In the genomic region with DNA sequence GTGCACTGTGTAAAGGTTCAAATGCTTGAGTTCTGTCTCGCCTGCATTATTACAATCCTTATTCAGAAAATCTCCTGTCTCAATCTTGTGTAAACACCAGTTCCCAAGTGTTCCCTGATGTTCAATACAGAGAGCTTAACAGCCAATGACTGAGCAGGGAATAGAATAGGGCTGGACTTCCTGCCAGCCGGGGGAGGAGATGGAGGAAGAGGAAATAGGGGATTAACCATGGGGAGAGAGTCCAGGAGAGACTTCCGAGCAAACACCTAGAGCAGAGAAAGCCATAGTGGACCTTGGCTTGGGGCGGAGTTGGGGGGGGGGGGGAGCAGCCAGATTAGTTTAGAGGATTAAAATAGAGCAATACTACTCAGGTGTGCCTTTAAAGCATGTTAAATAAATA, we compare ENCODE assay signal across 10 mouse cellular contexts. TPM values are rescaled to one million over a fixed set of nuclear protein-coding genes. Genes with fewer than 3 reads are reported as not detected.
A peak's percentile ranks its signal among the peaks of the same experiment; 100 is the strongest.
DNase-seq lines count a peak whose midpoint lies in the region; ATAC-seq lines count a peak whose summit lies in the region.
"Had no signal": no experiment of that assay in that cellular context is flagged by ENCODE, and none has a peak within 500 bp of the region (broad histone marks: within the 10 kb centered on the region; RNA-seq: fewer than 3 reads in every experiment).

No protein-coding gene starts in this region.

- WGBS in neural tube, embryonic 11.5 days = 78% methylated on average over 4 of the region's 4 CpGs
- 66% methylated on average over 4 of the region's 4 CpGs for WGBS in neural tube, embryonic 15.5 days
- 67% methylated on average over 4 of the region's 4 CpGs for WGBS in liver, embryonic 13.5 days (ENCODE audit: insufficient replicate concordance)

- no peak overlapping the region for H3K9ac ChIP-seq in neural tube, embryonic 11.5 days (ENCODE audit: low read length)
- no peak overlapping the region for H3K9ac ChIP-seq in neural tube, embryonic 15.5 days (replicated peaks)
- H3K9ac ChIP-seq in liver, embryonic 13.5 days = no peak overlapping the region
- H3K9ac ChIP-seq: limb, embryonic 15.5 days had no signal

- no peaks in the 10 kb centered on the region for H3K36me3 ChIP-seq in neural tube, embryonic 11.5 days (ENCODE audit: control insufficient read depth, insufficient read depth, low read length)
- no peaks in the 10 kb centered on the region for H3K36me3 ChIP-seq in neural tube, embryonic 15.5 days
- peaks cover 6% of the 10 kb centered on the region; the same call in 1 of the 2 replicates for H3K36me3 ChIP-seq in liver, embryonic 13.5 days

- H3K9me3 ChIP-seq in neural tube, embryonic 11.5 days (ENCODE audit: control insufficient read depth, low read length) = no peaks in the 10 kb centered on the region
- H3K9me3 ChIP-seq in neural tube, embryonic 15.5 days (replicated peaks) = no peaks in the 10 kb centered on the region
- H3K9me3 ChIP-seq in liver, embryonic 13.5 days (replicated peaks) = no peaks in the 10 kb centered on the region
- H3K9me3 ChIP-seq: limb, embryonic 15.5 days had no signal

- intact Hi-C loops in heart, postnatal 10 days (cut with DNase I) = no loop called here

- no peak overlapping the region for H3K27ac ChIP-seq in neural tube, embryonic 11.5 days (ENCODE audit: low read depth, low read length)
- no peak overlapping the region for H3K27ac ChIP-seq in neural tube, embryonic 15.5 days (replicated peaks)
- H3K27ac ChIP-seq in liver, embryonic 13.5 days = no peak overlapping the region
- H3K27ac ChIP-seq: limb, embryonic 15.5 days had no signal

- H3K4me2 ChIP-seq in neural tube, embryonic 11.5 days (ENCODE audit: low read depth) = no peak overlapping the region
- no peak overlapping the region for H3K4me2 ChIP-seq in neural tube, embryonic 15.5 days
- no peak overlapping the region for H3K4me2 ChIP-seq in liver, embryonic 13.5 days
- H3K4me2 ChIP-seq: limb, embryonic 15.5 days had no signal

- no peaks in the 10 kb centered on the region for H3K27me3 ChIP-seq in neural tube, embryonic 11.5 days (ENCODE audit: control insufficient read depth, insufficient read depth, low read length)
- no peaks in the 10 kb centered on the region for H3K27me3 ChIP-seq in neural tube, embryonic 15.5 days (replicated peaks)
- no peaks in the 10 kb centered on the region for H3K27me3 ChIP-seq in liver, embryonic 13.5 days
- H3K27me3 ChIP-seq: limb, embryonic 15.5 days had no signal

- H3K4me3 ChIP-seq in neural tube, embryonic 11.5 days (ENCODE audit: low read depth, low read length) = no peak overlapping the region
- H3K4me3 ChIP-seq in neural tube, embryonic 15.5 days (replicated peaks) = no peak overlapping the region
- H3K4me3 ChIP-seq in liver, embryonic 13.5 days (replicated peaks) = no peak overlapping the region
- H3K4me3 ChIP-seq: limb, embryonic 15.5 days had no signal

- 0 out of 2 replicates have a peak, but pooled peaks have one; percentile 31 for ATAC-seq in neural tube, embryonic 11.5 days (ENCODE audit: insufficient read depth, low FRiP score, low TSS enrichment)
- no peak for ATAC-seq in neural tube, embryonic 15.5 days (ENCODE audit: low FRiP score)
- peak; percentile 81 for ATAC-seq in liver, embryonic 13.5 days (ENCODE audit: low read depth)
- ATAC-seq in megakaryocyte, adult 5-6 weeks (ENCODE audit: poor library complexity, severe bottlenecking) = no peak

- H3K4me1 ChIP-seq in neural tube, embryonic 11.5 days (ENCODE audit: control insufficient read depth, insufficient read depth, low read length) = no peaks in the 10 kb centered on the region; the same call in 1 of the 2 replicates
- peaks cover 31% of the 10 kb centered on the region for H3K4me1 ChIP-seq in neural tube, embryonic 15.5 days
- peaks cover 23% of the 10 kb centered on the region for H3K4me1 ChIP-seq in liver, embryonic 13.5 days (replicated peaks)

- peak; percentile 91 for DNase-seq in heart, adult 11 months
- no peak for DNase-seq in heart, postnatal 10 days
- DNase-seq in neural tube, embryonic 11.5 days (ENCODE audit: low spot score) = no peak
- DNase-seq in liver, embryonic 13.5 days = no peak
- DNase-seq in heart, adult 9 months (ENCODE audit: low spot score in 2 of 2) = no peak
- DNase-seq in layer of hippocampus, postnatal 25 days (ENCODE audit: extremely low spot score in 1 of 2, low spot score in 1 of 2) = no peak
- DNase-seq: cerebellum, postnatal 36 days had no signal

RNA-seq across cellular contexts. Expression of gene Lrp6, which starts 51.3 kb away (rescaled TPM):
- total RNA-seq in heart, postnatal 10 days (2021) = 10 to 100 TPM; 53.4 to 57.0 TPM
- polyA plus RNA-seq in neural tube, embryonic 11.5 days (2014; fragmentation: Nextera tagmentation; extraction: Ambion mirVana) = 27.3 and 29.2 TPM in 2 replicates
- polyA plus RNA-seq in neural tube, embryonic 15.5 days (2015; fragmentation: Nextera tagmentation; extraction: Ambion mirVana) = 14.6 and 17.9 TPM in 2 replicates
- polyA plus RNA-seq in liver, embryonic 13.5 days (2015; fragmentation: Nextera tagmentation; extraction: Ambion mirVana) = 6.8 and 8.7 TPM in 2 replicates
- total RNA-seq in megakaryocyte, adult 5-6 weeks (2015) = 15.0 and 15.5 TPM in 2 replicates
- total RNA-seq in megakaryocyte, adult 5-6 weeks (2017) = 18.3 and 25.7 TPM in 2 replicates
- total RNA-seq in layer of hippocampus, postnatal 25 days (2021) = 10 to 100 TPM; 48.3 to 49.3 TPM

Comparison
In these comparisons a context has a peak if more than half of its experiments do, and no peak if none do; other contexts are left out.
1. ATAC-seq: peak in neural tube, embryonic 11.5 days (single experiment) and liver, embryonic 13.5 days (single experiment); none in neural tube, embryonic 15.5 days (single experiment) and megakaryocyte, adult 5-6 weeks (single experiment).